Mouse (Mus musculus) myocyte (in vitro differentiated cells): Measurements from ENCODE around the gene Abca8a. TPM values are rescaled to one million over a fixed set of nuclear protein-coding genes. Genes with fewer than 3 reads are reported as not detected.

ENCODE experiments used
- H3K27me3 ChIP-seq: one replicate; pipeline ENCODE4 v1.6.1; 2011; ENCODE audit not compliant: control insufficient read depth, insufficient read depth, insufficient read length
- H3K36me3 ChIP-seq: one replicate; pipeline ENCODE4 v1.6.1; 2011; ENCODE audit not compliant: control insufficient read depth, insufficient read depth
- H3K4me2 ChIP-seq: one replicate; pipeline ENCODE4 v1.6.1; 2011; ENCODE audit warnings: low read depth, control low read depth
- H3K4me3 ChIP-seq: one replicate; pipeline ENCODE4 v1.5.1; 2011; ENCODE audit warnings: mild to moderate bottlenecking, control low read depth, moderate library complexity
- H3K79me2 ChIP-seq: one replicate; pipeline ENCODE4 v1.6.1; 2011; ENCODE audit not compliant: control insufficient read depth, insufficient read depth
- H3ac ChIP-seq: one replicate; pipeline ENCODE4 v1.6.1; 2011; ENCODE audit not compliant: control insufficient read depth, insufficient read length
- CEBPB ChIP-seq: IDR thresholded peaks from 2 replicates; pipeline ENCODE4 v1.6.1; 2011; ENCODE audit warnings: mild to moderate bottlenecking, moderate library complexity; ENCODE audit not compliant: poor library complexity, insufficient read depth, severe bottlenecking
- E2F4 ChIP-seq: IDR thresholded peaks from one replicate; pipeline ENCODE4 v1.6.1; 2011; ENCODE audit warnings: mild to moderate bottlenecking, control low read depth, moderate library complexity; ENCODE audit not compliant: insufficient read depth
- MAX ChIP-seq: IDR thresholded peaks from one replicate; pipeline ENCODE4 v1.6.1; 2011; ENCODE audit warnings: low read depth, mild to moderate bottlenecking, control low read depth
- MYOD1 ChIP-seq, 3 experiments: IDR thresholded peaks; one replicate each; pipeline ENCODE4 v1.6.1; 2011; ENCODE audit warnings: control low read depth in 2 of 3, low read depth in 2 of 3, mild to moderate bottlenecking in 2 of 3, moderate library complexity in 1 of 3; ENCODE audit not compliant: insufficient read length in 2 of 3, control insufficient read depth in 1 of 3
- MYOG ChIP-seq, 3 experiments: IDR thresholded peaks; one replicate each; pipeline ENCODE4 v1.6.1; 2011; ENCODE audit warnings: control low read depth in 2 of 3, low read depth in 2 of 3, mild to moderate bottlenecking in 2 of 3; ENCODE audit not compliant: insufficient read length in 2 of 3, control insufficient read depth in 1 of 3, insufficient read depth in 1 of 3
- POLR2A ChIP-seq: IDR thresholded peaks from one replicate; pipeline ENCODE4 v1.6.1; 2011; ENCODE audit warnings: low read depth, mild to moderate bottlenecking, control low read depth, moderate library complexity; ENCODE audit not compliant: insufficient read length
- POLR2AphosphoS2 ChIP-seq: IDR thresholded peaks from one replicate; pipeline ENCODE4 v1.6.1; 2011; ENCODE audit warnings: low read depth, control low read depth; ENCODE audit not compliant: insufficient read length
- REST ChIP-seq: IDR thresholded peaks from one replicate; pipeline ENCODE4 v1.6.1; 2011; ENCODE audit warnings: mild to moderate bottlenecking, control low read depth, moderate library complexity; ENCODE audit not compliant: insufficient read depth, insufficient read length
- SRF ChIP-seq: IDR thresholded peaks from one replicate; pipeline ENCODE4 v1.6.1; 2011; ENCODE audit warnings: low read depth; ENCODE audit not compliant: control insufficient read depth, insufficient read length
- TCF12 ChIP-seq: IDR thresholded peaks from one replicate; pipeline ENCODE4 v1.6.1; 2011; ENCODE audit warnings: mild to moderate bottlenecking, control low read depth; ENCODE audit not compliant: poor library complexity, insufficient read depth, severe bottlenecking
- TCF3 ChIP-seq: IDR thresholded peaks from one replicate; pipeline ENCODE4 v1.6.1; 2011; ENCODE audit warnings: low read depth, control low read depth; ENCODE audit not compliant: insufficient read length
- USF1 ChIP-seq: IDR thresholded peaks from one replicate; pipeline ENCODE4 v1.6.1; 2011; ENCODE audit warnings: low read depth, mild to moderate bottlenecking, control low read depth, moderate library complexity
- polyA plus RNA-seq: library from polyadenylated mRNA; unstranded; fragments of >200 nt; fragmentation: generic; extraction: Trizol; gene quantifications from one replicate; pipeline ENCODE4 v1.2.1, GENCODE M21; 2012; ENCODE audit warnings: missing spikeins

The Abca8a gene
- polyA plus RNA-seq, 1 experiment, result 0.14 TPM

DNA sequence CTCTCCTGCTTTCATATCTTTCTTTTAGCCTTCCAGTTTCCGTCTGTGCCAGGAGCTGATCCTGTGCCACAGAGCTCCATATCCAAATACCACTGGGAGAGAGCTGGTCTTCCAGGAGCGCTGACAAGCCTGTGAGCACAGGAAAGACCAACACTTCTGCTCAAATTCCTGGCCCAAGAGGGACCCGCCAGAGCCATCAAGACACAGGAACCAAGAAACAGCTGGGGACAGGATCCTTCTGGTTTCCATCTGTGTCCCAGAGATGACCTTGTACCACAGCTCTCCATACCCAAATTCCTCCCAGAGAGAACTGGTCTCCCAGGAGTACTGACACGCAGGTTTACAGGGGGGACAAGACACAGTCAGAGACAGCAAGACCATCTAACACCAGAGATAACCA lies 3.1 kb upstream of the Abca8a start:
- no peaks in the 10 kb centered on the region for H3K27me3 ChIP-seq
- no peaks in the 10 kb centered on the region for H3K36me3 ChIP-seq
- H3ac ChIP-seq, result no peak overlapping the region
- no peaks in the 10 kb centered on the region for H3K79me2 ChIP-seq
- no peak overlapping the region for H3K4me2 ChIP-seq
- no peak overlapping the region for H3K4me3 ChIP-seq
- TF ChIP-seq TCF3 (no peak), MAX (no peak), MYOD1 (IDR thresholded peaks at IDR 0.05; ENCODE audit: control insufficient read depth in 1 of 3, insufficient read length in 2 of 3, low read depth in 2 of 3) (no peak)

DNA sequence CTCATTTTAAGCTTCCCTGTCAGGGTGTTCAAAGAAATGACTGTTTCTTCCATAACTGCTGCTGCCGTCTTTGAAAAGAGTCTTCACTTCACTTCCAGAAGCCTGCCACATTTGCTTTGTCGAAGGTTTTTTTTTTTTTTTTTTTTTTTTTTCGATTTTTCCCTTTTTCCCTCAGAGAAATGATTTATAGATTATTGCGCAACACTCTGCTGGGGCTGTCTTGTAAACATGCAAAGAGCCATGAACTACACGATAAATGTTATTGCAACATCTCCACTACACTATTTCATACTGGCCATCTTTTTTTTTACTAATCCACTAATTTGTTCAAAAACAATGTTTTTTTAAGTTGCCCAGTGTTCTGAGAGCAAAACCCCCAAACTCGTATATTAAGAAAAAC lies 1.7 kb upstream of the Abca8a start:
- H3K4me2 ChIP-seq, result no peak overlapping the region
- peak; percentile 95 for TF ChIP-seq CEBPB
- TF ChIP-seq TCF12, result no peak
- no peaks in the 10 kb centered on the region for H3K36me3 ChIP-seq
- H3ac ChIP-seq, result no peak overlapping the region
- no peaks in the 10 kb centered on the region for H3K79me2 ChIP-seq
- no peaks in the 10 kb centered on the region for H3K27me3 ChIP-seq
- no peak overlapping the region for H3K4me3 ChIP-seq

DNA sequence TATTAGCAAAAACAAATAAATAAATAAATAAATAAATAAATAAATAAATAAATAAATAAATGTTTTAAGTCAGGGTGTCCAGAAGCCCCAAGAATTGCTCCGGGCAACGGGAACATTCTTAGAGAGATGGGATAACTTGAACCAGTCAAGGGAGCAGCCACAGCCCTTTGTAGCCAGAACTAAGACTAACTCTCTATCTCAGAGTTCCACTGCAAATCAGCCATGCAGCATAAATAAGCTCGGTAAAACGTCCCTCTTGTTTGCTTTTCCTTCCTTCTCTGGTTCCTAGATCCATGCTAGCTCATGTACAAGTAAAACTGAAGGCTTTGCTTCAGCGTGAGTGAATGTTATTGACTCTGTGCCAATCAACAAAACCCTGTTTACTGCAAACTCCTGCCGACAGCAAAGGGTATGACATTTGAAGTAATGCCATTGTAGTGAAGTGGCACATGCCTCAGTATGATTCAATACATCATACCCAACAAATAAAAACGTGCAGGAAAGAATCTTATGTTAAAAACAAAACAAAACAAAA lies 865 bp downstream of the Abca8a start:
- H3K79me2 ChIP-seq, result no peaks in the 10 kb centered on the region
- H3K4me2 ChIP-seq, result peak overlapping the region; percentile 34
- no peaks in the 10 kb centered on the region for H3K27me3 ChIP-seq
- no peak overlapping the region for H3ac ChIP-seq
- H3K4me3 ChIP-seq, result no peak overlapping the region
- TF ChIP-seq MYOD1 (IDR thresholded peaks at IDR 0.05; ENCODE audit: control insufficient read depth in 1 of 3, insufficient read length in 2 of 3, low read depth in 2 of 3), result no peak
- TF ChIP-seq REST, result no peak
- no peak for TF ChIP-seq USF1
- TF ChIP-seq POLR2A, result no peak
- TF ChIP-seq CEBPB, result no peak
- TF ChIP-seq POLR2AphosphoS2, result no peak
- no peaks in the 10 kb centered on the region for H3K36me3 ChIP-seq

DNA sequence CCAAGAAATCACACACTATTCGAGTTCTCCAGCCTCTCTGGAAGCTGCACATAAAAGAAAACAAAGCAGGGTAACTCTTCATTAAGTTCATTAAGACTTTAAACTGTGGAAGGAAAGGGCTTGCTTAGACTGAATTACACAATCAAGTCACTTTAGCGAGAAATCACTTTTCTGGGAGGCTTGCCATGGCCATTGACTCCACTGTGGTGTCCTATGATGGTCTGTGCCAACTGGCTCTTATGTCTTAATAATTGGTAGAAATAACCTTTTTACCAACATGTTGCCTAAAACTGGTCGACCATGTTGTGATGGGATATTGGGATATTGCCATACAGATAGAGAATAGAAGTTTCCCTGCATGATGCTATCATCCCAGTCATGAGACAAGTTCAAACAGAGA lies 1.5 kb downstream of the Abca8a start:
- Histone ChIP-seq H3K27me3 (no peaks in the 10 kb centered on the region), H3K36me3 (no peaks in the 10 kb centered on the region), H3K4me3 (no peak overlapping the region), H3ac (no peak overlapping the region), H3K4me2 (no peak overlapping the region), H3K79me2 (no peaks in the 10 kb centered on the region)
- TF ChIP-seq SRF (no peak), TCF3 (no peak), MAX (no peak), MYOD1 (IDR thresholded peaks at IDR 0.05; ENCODE audit: control insufficient read depth in 1 of 3, insufficient read length in 2 of 3, low read depth in 2 of 3) (no peak), USF1 (no peak), CEBPB (no peak), POLR2AphosphoS2 (no peak), REST (no peak), TCF12 (no peak), MYOG (IDR thresholded peaks at IDR 0.05; ENCODE audit: control insufficient read depth in 1 of 3, insufficient read depth in 1 of 3, insufficient read length in 2 of 3, low read depth in 2 of 3) (no peak), E2F4 (no peak), POLR2A (no peak)

DNA sequence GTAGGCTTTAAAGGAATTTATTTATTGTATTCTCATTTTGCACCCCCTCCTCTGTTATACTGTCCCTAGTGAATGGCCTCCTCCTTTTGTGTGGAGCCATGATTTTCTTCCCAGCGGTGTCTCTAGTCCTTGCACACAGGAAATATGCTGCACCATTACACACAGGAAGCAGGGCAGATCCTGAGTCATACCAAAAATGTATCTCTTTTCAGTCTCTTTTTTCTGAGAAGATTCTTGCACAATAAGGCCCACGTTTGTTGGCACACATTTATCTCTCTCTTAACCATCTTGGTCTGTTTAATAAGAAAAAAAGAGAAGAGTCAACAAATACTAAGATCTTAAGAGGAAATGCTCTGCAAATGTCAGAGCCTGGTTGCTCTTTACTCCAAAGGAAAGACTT lies 4.5 kb downstream of the Abca8a start:
- H3K4me2 ChIP-seq, result no peak overlapping the region
- no peaks in the 10 kb centered on the region for H3K36me3 ChIP-seq
- no peak overlapping the region for H3K4me3 ChIP-seq
- TF ChIP-seq MAX, result no peak
- TF ChIP-seq SRF, result no peak
- TF ChIP-seq CEBPB, result peak; percentile 90
- no peak overlapping the region for H3ac ChIP-seq
- H3K79me2 ChIP-seq, result no peaks in the 10 kb centered on the region
- no peaks in the 10 kb centered on the region for H3K27me3 ChIP-seq

DNA sequence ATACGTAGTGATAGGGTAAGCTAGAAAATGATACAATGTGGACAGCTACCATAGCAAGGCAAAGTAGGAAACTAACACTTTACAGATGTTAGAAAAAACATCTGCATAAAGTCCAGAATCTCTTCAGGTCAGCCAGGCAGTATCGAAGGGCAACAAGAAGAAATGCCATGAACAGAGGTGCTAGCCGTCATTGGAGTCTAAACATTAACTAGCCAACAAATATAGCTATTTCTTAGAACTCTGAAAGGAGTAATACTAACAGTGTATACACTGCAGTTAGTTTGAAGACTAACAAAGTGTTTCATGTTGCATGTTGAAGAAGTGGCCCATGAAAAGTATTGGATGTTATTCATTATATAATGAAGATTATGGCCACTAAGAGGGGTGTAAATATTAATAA lies 23.6 kb downstream of the Abca8a start:
- no peak overlapping the region for H3ac ChIP-seq
- TF ChIP-seq MAX (no peak), E2F4 (no peak), MYOG (IDR thresholded peaks at IDR 0.05; ENCODE audit: control insufficient read depth in 1 of 3, insufficient read depth in 1 of 3, insufficient read length in 2 of 3, low read depth in 2 of 3) (no peak), CEBPB (no peak), POLR2A (no peak), SRF (no peak), REST (no peak), USF1 (no peak), MYOD1 (IDR thresholded peaks at IDR 0.05; ENCODE audit: control insufficient read depth in 1 of 3, insufficient read length in 2 of 3, low read depth in 2 of 3) (no peak), TCF12 (no peak), TCF3 (no peak), POLR2AphosphoS2 (no peak)
- H3K4me2 ChIP-seq, result no peak overlapping the region
- no peaks in the 10 kb centered on the region for H3K79me2 ChIP-seq
- no peaks in the 10 kb centered on the region for H3K36me3 ChIP-seq
- H3K4me3 ChIP-seq, result no peak overlapping the region
- H3K27me3 ChIP-seq, result no peaks in the 10 kb centered on the region
